Mouse (Mus musculus) forebrain, embryonic 12.5 days (tissue): ENCODE data around the gene Ptbp2. TPM values are rescaled to one million over a fixed set of nuclear protein-coding genes. Genes with fewer than 3 reads are reported as not detected.

Source experiments
- microRNA-seq: library from miRNA; unstranded; fragments of <30 nt; microRNA quantifications from one replicate; pipeline ENCODE4, GENCODE M21; 2017
- polyA plus RNA-seq: library from polyadenylated mRNA; unstranded; fragments of >200 nt; fragmentation: Nextera tagmentation; extraction: Ambion mirVana; gene quantifications from 2 replicates; pipeline ENCODE4 v1.2.1, GENCODE M21; 2016

The Ptbp2 gene
- polyA plus RNA-seq, 1 experiment from 2014 or later: 390 TPM

Small RNAs within 50 kb of the gene (microRNA-seq; reads per million reads assigned to microRNA genes)
- gene Gm24744: not detected
